Mouse (Mus musculus) heart, postnatal 0 days (tissue): ENCODE data around the gene Gas2l2. TPM values are rescaled to one million over a fixed set of nuclear protein-coding genes. Genes with fewer than 3 reads are reported as not detected.

Experiments used
- ATAC-seq: fragments of 200-750 bp; cut with Nextera tagmentation; 2 replicates; pipeline ENCODE4 v1.8.0; 2017; ENCODE audit warnings: low read depth, moderate number of reproducible peaks, moderate library complexity; ENCODE audit not compliant: insufficient read depth
- DNase-seq: peaks from one replicate; pipeline ENCODE4 v3.0.0-alpha.2; 2016; ENCODE audit warnings: low spot score
- H3K27ac ChIP-seq: fragments of 300-500 bp; sonication (generic); 2 replicates; pipeline ENCODE4 v1.5.1; 2014; ENCODE audit warnings: low read depth, mild to moderate bottlenecking
- H3K27me3 ChIP-seq: fragments of 300-500 bp; sonication (generic); 2 replicates; pipeline ENCODE4 v1.6.1; 2014; ENCODE audit warnings: low read length, mixed read lengths; ENCODE audit not compliant: control insufficient read depth, insufficient read depth
- H3K36me3 ChIP-seq: fragments of 300-500 bp; sonication (generic); replicated peaks from 2 replicates; pipeline ENCODE4 v1.6.1; 2014; ENCODE audit warnings: low read length, mixed read lengths; ENCODE audit not compliant: control insufficient read depth, insufficient read depth
- H3K4me1 ChIP-seq: fragments of 300-500 bp; sonication (generic); 2 replicates; pipeline ENCODE4 v1.6.1; 2014; ENCODE audit warnings: antibody characterized with exemption; ENCODE audit not compliant: control insufficient read depth, insufficient read depth
- H3K4me2 ChIP-seq: fragments of 300-500 bp; sonication (generic); 2 replicates; pipeline ENCODE4 v1.6.1; 2014; ENCODE audit warnings: low read depth, mild to moderate bottlenecking, low read length, moderate library complexity
- H3K4me3 ChIP-seq: fragments of 300-500 bp; sonication (generic); 2 replicates; pipeline ENCODE4 v1.5.1; 2014; ENCODE audit warnings: low read depth, low read length
- H3K9ac ChIP-seq: fragments of 300-500 bp; sonication (generic); replicated peaks from 2 replicates; pipeline ENCODE4 v1.6.1; 2014; ENCODE audit warnings: low read depth, low read length, mixed read lengths
- H3K9me3 ChIP-seq: fragments of 300-500 bp; sonication (generic); replicated peaks from 2 replicates; pipeline ENCODE4 v1.6.1; 2016; ENCODE audit warnings: low read length; ENCODE audit not compliant: control insufficient read depth
- CTCF ChIP-seq: IDR thresholded peaks from 2 replicates; pipeline ENCODE4 v1.5.1; 2016; ENCODE audit warnings: antibody characterized with exemption, control low read depth, low read depth
- EP300 ChIP-seq: IDR thresholded peaks from 2 replicates; pipeline ENCODE4 v1.6.1; 2016; ENCODE audit warnings: antibody characterized with exemption, low read depth
- WGBS: fragments of 180-500 bp; shearing (Covaris S2); extraction: QIAGEN DNeasy Blood & Tissue Kit; methylation state at CpG from one replicate; pipeline ENCODE4 v1.1.7; 2014; 5-methylcytosine and 5-hydroxymethylcytosine counted together
- polyA plus RNA-seq: library from polyadenylated mRNA; unstranded; fragments of >200 nt; fragmentation: Nextera tagmentation; extraction: Ambion mirVana; gene quantifications from 2 replicates; pipeline ENCODE4 v1.2.1, GENCODE M21; 2015
- total RNA-seq: library from RNA; depleted of rRNA; stranded (reverse); fragments of >200 nt; gene quantifications from 2 replicates; pipeline ENCODE4 v1.2.3, GENCODE M21; 2014; ENCODE audit warnings: low replicate concordance

Gas2l2 gene
- total and polyA plus RNA-seq, 2 experiments from 2014 or later = not detected

GRCm38 (mm10) chr11:83417708-83418107 is 11.5 kb downstream of the Gas2l2 start:
- WGBS = 73% methylated on average over 7 of the region's 7 CpGs
- H3K4me3 ChIP-seq = no peak overlapping the region
- TF ChIP-seq CTCF (no peak), EP300 (no peak)
- peaks cover 34% of the 10 kb centered on the region for H3K27me3 ChIP-seq
- H3K36me3 ChIP-seq = no peaks in the 10 kb centered on the region
- no peak overlapping the region for H3K9ac ChIP-seq
- H3K4me2 ChIP-seq = no peak overlapping the region
- DNase-seq (no peak), ATAC-seq (no peak)
- H3K27ac ChIP-seq = no peak overlapping the region
- H3K4me1 ChIP-seq = no peaks in the 10 kb centered on the region
- no peaks in the 10 kb centered on the region for H3K9me3 ChIP-seq

DNA sequence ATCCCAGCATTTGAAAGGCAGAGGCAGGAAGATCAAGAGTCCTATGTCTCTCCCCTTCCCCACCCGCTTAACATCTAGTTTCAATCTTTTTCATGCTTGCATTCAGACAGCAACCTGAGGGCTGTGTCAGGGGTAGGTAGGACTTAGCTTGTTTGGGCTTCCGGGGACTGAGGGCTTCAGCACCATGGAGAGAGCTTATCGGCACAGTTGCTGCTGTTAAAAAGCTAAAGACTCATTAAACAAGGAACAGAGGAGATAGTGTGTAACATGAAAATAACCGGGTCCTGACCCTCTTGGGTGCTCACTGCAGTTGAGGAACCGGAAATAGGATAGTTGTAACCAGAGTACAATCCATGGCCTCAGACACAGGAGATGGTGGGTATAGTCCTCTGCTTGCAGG is 12.2 kb downstream of the Gas2l2 start:
- no peak for TF ChIP-seq EP300
- TF ChIP-seq CTCF = no peak
- DNase-seq (peak; percentile 55), ATAC-seq (no peak)
- Histone ChIP-seq H3K27ac (no peak overlapping the region), H3K9ac (no peak overlapping the region), H3K36me3 (no peaks in the 10 kb centered on the region), H3K9me3 (no peaks in the 10 kb centered on the region), H3K27me3 (peaks cover 34% of the 10 kb centered on the region), H3K4me1 (no peaks in the 10 kb centered on the region), H3K4me3 (no peak overlapping the region), H3K4me2 (no peak overlapping the region)
- WGBS = 5% methylated on average over 5 of the region's 5 CpGs

DNA sequence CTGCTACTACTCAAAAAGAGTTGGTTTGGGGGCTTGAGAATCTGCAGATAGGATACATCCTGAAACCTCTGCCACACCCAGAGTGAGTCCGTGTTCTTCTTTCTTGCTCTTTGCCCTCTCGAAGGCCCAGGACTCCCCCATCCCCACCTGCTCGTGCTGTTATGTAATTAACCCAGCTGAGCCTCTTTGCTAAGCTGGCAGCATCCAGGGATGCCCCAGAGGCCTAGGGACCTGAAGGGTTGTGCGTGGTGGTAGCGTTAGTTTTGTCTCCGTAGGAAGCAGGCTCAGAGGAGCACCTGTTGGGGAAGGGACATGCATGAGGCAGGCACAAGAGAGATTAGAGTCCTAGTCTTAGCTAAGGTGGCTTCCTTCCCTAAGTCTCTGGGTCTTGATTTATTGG is 18.7 kb downstream of the Gas2l2 start:
- Histone ChIP-seq H3K9me3 (no peaks in the 10 kb centered on the region), H3K27me3 (no peaks in the 10 kb centered on the region), H3K4me1 (peaks cover 12% of the 10 kb centered on the region), H3K27ac (no peak overlapping the region), H3K4me3 (peak overlapping the region; percentile 72), H3K36me3 (no peaks in the 10 kb centered on the region), H3K4me2 (peak overlapping the region; percentile 89), H3K9ac (no peak overlapping the region)
- 67% methylated on average over 6 of the region's 6 CpGs for WGBS
- TF ChIP-seq EP300 (no peak), CTCF (no peak)
- no peak for ATAC-seq
- no peak for DNase-seq

GRCm38 (mm10) chr11:83409792-83410291 is 19.4 kb downstream of the Gas2l2 start:
- Histone ChIP-seq H3K4me2 (peak overlapping the region; percentile 89), H3K36me3 (no peaks in the 10 kb centered on the region), H3K27ac (peak overlapping the region; percentile 27), H3K4me3 (peak overlapping the region; percentile 72), H3K4me1 (peaks cover 12% of the 10 kb centered on the region), H3K9me3 (no peaks in the 10 kb centered on the region), H3K9ac (peak overlapping the region; percentile 74), H3K27me3 (no peaks in the 10 kb centered on the region)
- no peak for DNase-seq
- ATAC-seq = peak; percentile 24
- TF ChIP-seq EP300 = no peak
- TF ChIP-seq CTCF = no peak
- WGBS = 1% methylated on average over 20 of the region's 40 CpGs

DNA sequence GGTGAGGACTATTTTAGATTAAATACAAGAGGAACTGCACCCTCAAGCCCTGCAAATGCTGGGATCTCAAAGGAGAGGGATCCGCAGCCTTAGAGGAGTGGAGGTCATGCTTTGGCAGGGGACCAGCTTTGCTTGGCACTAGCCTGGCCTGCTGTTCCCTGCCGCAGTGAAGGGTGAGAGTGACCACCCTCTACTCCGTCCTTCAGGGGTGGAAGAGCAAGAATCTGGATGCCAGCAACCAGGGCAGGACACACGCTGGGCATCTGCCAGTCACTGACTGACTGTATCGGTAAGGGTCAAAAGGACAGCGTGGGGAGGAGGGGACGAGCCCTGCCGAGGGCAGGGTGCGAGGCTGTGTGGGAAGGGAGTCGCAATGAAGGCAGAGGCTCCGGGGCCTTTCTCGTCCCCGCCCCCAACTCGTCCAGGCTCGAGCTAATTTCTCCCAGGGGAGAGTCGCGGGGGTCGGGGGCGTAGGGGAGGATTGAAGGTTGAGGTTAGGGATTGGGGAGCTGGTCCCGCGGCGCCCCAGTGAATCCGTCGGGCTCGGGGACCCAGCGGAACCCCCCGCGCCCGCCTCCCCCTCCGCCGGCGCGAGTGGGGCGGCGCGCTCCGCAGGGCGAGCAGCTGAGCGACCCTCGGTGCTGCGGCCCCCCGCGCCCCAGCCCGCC is 20.0 kb downstream of the Gas2l2 start, which contains the start of gene Rasl10b:
Gene Rasl10b (plus strand): TSS at position 51 of the 668 bp plus-strand sequence.
- H3K4me1 ChIP-seq = peaks cover 12% of the 10 kb centered on the region
- peak; percentile 66 for DNase-seq
- peak within 1 kb of the TSS; percentile 27 for H3K27ac ChIP-seq

More for the DNA sequence above, 20.0 kb downstream of the Gas2l2 start, which contains the start of gene Rasl10b:
- Histone ChIP-seq H3K36me3 (peaks cover 4% of the 10 kb centered on the region; the same call in 1 of the 2 replicates), H3K4me3 (peak within 1 kb of the TSS; percentile 72), H3K4me2 (peak within 1 kb of the TSS; percentile 89), H3K27me3 (no peaks in the 10 kb centered on the region), H3K9me3 (no peaks in the 10 kb centered on the region), H3K9ac (peak within 1 kb of the TSS; percentile 74)
- 2% methylated on average over 20 of the region's 44 CpGs for WGBS
- no peak for TF ChIP-seq CTCF
- no peak for TF ChIP-seq EP300
- ATAC-seq = peak; percentile 84
